Mouse (Mus musculus): Measurements from ENCODE around the gene Gm42715.

Gene Gm42715

DNA sequence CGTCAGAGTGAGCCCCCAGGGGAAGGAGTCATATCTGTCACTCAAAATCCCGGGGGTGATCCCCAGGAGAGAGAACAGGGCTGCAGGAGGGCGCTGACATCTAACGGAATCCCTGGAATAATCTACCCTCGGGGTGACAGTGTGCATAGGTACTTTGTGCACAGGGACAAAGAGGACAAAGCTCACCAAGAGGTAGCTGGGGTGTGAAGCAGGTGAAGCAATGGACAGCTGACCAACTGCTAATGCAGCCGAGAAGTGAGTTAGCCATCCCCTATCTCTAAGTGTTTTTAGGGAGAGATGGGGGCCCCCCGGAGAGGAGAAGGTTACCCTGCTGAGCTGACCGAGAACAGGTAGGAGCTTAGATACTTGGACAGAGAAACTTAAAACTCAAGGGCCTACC is 94.7 kb downstream of the Gm42715 start:
- in situ Hi-C loops (cut with MboI; ENCODE audit: unreplicated experiment in 2 of 2) = loop anchor here in 1 of 2 experiments (10.0 kb wide), 1 partner anchor 269 kb away; the partner anchor contains the start of gene Zfp768

DNA sequence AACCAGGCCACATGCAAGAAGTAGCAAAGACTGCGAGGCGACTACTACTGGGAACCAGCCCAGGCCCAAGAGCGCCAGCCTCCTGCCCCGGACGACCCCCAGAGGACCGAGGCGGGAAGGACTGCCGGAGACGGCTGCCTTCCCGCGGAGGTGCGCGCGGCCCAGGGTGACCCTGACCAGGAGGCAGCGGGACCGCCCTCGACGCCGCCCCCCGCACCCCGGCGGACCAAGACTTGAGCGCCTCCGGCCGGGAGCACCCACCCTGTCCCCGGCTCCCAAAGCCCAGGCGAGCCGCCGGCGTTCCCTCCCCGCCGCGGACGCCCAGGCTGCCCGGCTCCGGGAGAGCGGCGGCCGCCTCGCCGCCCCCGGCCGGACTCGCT is 95.1 kb downstream of the Gm42715 start:
- in situ Hi-C loops (cut with MboI; ENCODE audit: unreplicated experiment in 2 of 2) = loop anchor here in 1 of 2 experiments (10.0 kb wide), 1 partner anchor 270 kb away; the partner anchor contains the start of gene Zfp768

DNA sequence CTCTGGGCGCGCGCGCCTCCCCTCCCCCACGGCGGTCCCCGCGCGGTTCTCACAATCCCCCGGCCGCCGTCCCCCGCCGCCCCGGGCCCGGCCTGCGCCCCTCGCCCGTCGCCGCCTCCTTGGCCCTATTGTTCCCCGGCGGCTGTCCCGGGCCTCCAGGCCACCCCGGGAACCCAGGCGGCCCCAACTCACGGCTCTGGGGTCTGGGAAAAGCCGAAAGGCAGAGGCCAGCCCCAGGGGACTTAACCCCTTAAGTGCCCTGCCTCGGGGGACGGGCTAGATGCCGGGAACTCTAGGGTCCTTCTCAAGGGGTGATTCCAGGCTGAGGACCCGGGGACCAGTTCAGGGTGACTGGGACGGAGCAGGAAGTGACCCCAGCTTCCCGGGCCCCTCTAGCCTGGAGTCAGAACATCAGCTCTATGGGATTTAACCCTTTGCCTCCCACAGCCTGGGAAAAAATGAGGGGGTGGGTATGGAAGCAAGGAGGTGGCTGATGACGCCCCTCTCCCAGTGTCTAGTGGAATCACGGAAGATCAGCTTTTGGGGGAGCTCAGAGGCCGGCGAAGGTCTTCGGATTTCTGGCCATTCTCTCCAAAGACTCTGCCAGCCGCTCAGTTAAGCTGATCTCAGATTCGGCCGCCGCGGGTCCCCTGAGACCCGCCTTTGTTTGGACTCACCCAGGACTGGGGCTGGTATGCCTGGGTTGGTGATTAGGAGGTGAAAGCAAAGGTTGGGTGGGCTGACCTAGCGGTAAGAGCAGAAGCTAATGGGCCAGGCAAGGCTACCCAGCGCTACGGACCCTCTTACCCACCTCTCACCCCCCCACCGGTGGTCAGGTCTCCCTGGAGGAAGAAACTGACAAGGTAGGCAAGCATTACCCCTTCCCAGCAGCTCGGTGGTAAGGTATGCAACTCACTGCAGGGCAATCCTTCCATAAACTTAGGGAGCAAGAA is 95.8 kb downstream of the Gm42715 start, which contains the start of gene Zfp629:
Gene Zfp629, minus strand, starts transcription at position 907 of the 953 bp plus-strand sequence.
- in situ Hi-C loops (cut with MboI; ENCODE audit: unreplicated experiment in 2 of 2) = loop anchor here in 1 of 2 experiments (10.0 kb wide), 1 partner anchor 270 kb away; the partner anchor contains the start of gene Zfp768

DNA sequence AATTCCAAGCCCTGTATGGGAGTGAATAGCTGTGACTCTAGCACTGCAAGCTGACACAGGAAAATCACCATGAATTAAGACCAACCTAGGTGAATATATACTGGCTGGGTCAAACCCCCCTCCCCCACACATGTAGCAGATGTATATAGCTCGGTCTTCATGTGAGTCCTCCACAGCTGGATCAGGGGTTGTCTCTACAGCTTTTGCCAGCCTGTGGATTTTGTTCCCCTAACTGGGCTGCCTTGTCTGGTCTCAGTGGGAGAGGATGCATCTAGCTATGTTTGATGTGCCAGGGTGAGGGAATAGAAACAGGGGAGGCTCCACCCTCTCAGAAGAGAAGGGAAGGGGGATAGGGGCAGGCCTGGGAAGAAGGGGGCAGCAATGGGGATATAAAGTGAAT is 97.0 kb downstream of the Gm42715 start:
- in situ Hi-C loops (cut with MboI; ENCODE audit: unreplicated experiment in 2 of 2) = loop anchor here in 1 of 2 experiments (10.0 kb wide), 1 partner anchor 272 kb away; the partner anchor contains the start of gene Zfp768

Measured in v-Abl transformed pro-B cells (cell line).